Mouse (Mus musculus) liver, embryonic 11.5 days (tissue): ENCODE measurements around the gene Stab2. TPM values are rescaled to one million over a fixed set of nuclear protein-coding genes. Genes with fewer than 3 reads are reported as not detected.

Experiments used
- ATAC-seq: fragments of 200-750 bp; cut with Nextera tagmentation; replicated peaks from 2 replicates; pipeline ENCODE4 v1.8.0; 2017; ENCODE audit warnings: moderate number of reproducible peaks, mild to moderate bottlenecking, moderate TSS enrichment, moderate library complexity; ENCODE audit not compliant: low FRiP score
- DNase-seq: peaks from one replicate; pipeline ENCODE4 v3.0.0-alpha.2; 2017; ENCODE audit warnings: low spot score
- H3K27ac ChIP-seq: fragments of 300-500 bp; sonication (generic); 2 replicates; pipeline ENCODE4 v1.5.1; 2014; ENCODE audit warnings: mild to moderate bottlenecking, low read depth, low read length, control low read depth
- H3K27me3 ChIP-seq: fragments of 300-500 bp; sonication (generic); replicated peaks from 2 replicates; pipeline ENCODE4 v1.6.1; 2014; ENCODE audit warnings: low read length, mixed read lengths; ENCODE audit not compliant: control insufficient read depth, insufficient read depth
- H3K36me3 ChIP-seq: fragments of 300-500 bp; sonication (generic); 2 replicates; pipeline ENCODE4 v1.6.1; 2014; ENCODE audit warnings: mild to moderate bottlenecking, low read length, moderate library complexity, mixed read lengths; ENCODE audit not compliant: control insufficient read depth, insufficient read depth
- H3K4me1 ChIP-seq: fragments of 300-500 bp; sonication (generic); replicated peaks from 2 replicates; pipeline ENCODE4 v1.6.1; 2014; ENCODE audit warnings: low read length, mixed read lengths; ENCODE audit not compliant: control insufficient read depth, insufficient read depth
- H3K4me2 ChIP-seq: fragments of 300-500 bp; sonication (generic); 2 replicates; pipeline ENCODE4 v1.6.1; 2014; ENCODE audit warnings: mild to moderate bottlenecking, control low read depth, moderate library complexity
- H3K4me3 ChIP-seq: fragments of 300-500 bp; sonication (generic); 2 replicates; pipeline ENCODE4 v1.5.1; 2014; ENCODE audit warnings: low read depth, low read length, control low read depth
- H3K9ac ChIP-seq: fragments of 300-500 bp; sonication (generic); 2 replicates; pipeline ENCODE4 v1.6.1; 2014; ENCODE audit warnings: low read depth, low read length, control low read depth
- H3K9me3 ChIP-seq: fragments of 300-500 bp; sonication (generic); 2 replicates; pipeline ENCODE4 v1.6.1; 2016; ENCODE audit warnings: low read length, inconsistent platforms, mixed read lengths; ENCODE audit not compliant: control insufficient read depth
- WGBS: fragments of 180-500 bp; shearing (Covaris S2); extraction: QIAGEN DNeasy Blood & Tissue Kit; methylation state at CpG from one replicate; pipeline ENCODE4 v1.1.7; 2014; 5-methylcytosine and 5-hydroxymethylcytosine counted together
- polyA plus RNA-seq: library from polyadenylated mRNA; unstranded; fragments of >200 nt; fragmentation: Nextera tagmentation; extraction: Ambion mirVana; gene quantifications from 2 replicates; pipeline ENCODE4 v1.2.1, GENCODE M21; 2014

Gene Stab2
- polyA plus RNA-seq, 1 experiment from 2014 or later = 27.2 TPM

DNA sequence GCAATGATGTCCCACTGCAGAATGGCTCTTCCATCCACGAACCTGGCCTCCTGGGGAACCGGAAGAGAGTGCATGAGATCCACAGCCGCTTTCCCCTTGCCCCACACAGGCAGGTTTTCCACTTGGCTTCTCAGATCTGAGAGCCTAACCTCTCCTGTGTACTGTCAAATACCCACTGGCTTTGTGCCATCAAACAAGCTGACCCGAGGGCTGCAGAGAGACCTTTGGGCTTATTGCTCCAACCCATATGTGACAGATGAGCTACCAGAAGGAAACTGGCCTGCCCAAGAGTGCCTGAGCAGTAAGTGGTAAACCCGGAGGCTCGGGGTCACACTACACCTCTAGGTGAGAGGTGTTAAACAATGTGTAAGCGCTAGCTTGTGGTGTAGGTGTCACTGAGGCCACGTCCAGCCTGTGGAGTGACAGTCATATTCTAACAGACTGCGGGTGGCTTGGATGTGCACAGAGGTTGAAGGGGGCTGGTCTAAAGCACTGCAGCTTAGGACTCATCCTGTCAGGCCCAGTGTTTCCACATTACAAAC, 160.8 kb downstream of the Stab2 start:
- WGBS = 75% methylated on average over 9 of the region's 9 CpGs
- no peaks in the 10 kb centered on the region for H3K4me1 ChIP-seq
- DNase-seq (no peak), ATAC-seq (no peak)
- 0 out of 2 replicates have a peak, but pooled peaks cover 1% of the 10 kb centered on the region for H3K27me3 ChIP-seq
- H3K9ac ChIP-seq = no peak overlapping the region
- no peak overlapping the region for H3K27ac ChIP-seq
- H3K9me3 ChIP-seq = no peaks in the 10 kb centered on the region
- H3K4me2 ChIP-seq = no peak overlapping the region
- no peak overlapping the region for H3K4me3 ChIP-seq
- H3K36me3 ChIP-seq = no peaks in the 10 kb centered on the region

DNA sequence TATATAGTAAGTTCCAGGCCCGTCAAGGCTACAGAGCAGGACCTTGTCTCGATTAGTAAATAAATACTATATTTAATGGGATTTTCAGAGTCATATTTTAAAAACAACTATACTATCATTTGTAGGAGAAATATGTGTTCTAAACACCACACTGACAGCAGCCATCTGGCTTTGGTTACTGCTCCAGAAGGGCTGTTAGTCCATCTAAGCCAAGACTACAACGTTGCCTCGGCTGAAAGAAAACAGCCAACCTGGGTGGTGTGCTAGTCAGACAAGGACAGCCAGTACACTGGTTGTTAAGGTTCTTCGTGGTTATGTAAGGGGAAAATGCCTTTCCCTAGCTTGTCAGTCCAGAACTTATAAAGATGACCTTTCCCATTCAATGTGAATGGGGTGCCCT, 165.2 kb downstream of the Stab2 start:
- ATAC-seq (no peak), DNase-seq (no peak)
- 0 out of 2 replicates have a peak, but pooled peaks cover 3% of the 10 kb centered on the region for H3K27me3 ChIP-seq
- no peak overlapping the region for H3K4me2 ChIP-seq
- no peak overlapping the region for H3K9ac ChIP-seq
- H3K4me3 ChIP-seq = no peak overlapping the region
- 76% methylated on average over 5 of the region's 5 CpGs for WGBS
- H3K27ac ChIP-seq = no peak overlapping the region
- no peaks in the 10 kb centered on the region for H3K4me1 ChIP-seq
- H3K9me3 ChIP-seq = no peaks in the 10 kb centered on the region
- no peaks in the 10 kb centered on the region for H3K36me3 ChIP-seq

DNA sequence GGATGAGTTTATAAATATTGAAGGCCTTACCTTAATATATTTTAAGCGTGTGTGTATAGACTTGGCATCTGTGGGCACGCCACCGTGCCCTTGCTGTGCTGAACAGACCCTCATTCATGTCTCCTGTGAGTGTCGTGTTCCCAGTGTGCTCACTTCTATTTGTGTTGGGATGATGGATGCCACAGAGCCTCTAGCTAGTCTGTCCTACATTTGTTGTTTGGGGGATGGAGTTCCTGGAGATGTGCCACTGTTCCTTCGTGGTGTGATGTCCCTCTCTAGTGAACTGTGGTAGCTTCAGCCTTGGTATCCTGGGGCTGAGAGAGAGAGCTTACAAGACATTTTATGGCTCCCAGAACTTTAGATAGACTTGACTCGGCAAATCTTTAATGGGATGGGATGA, 169.0 kb downstream of the Stab2 start:
- WGBS = 89% methylated on average over 6 of the region's 6 CpGs
- Histone ChIP-seq H3K4me1 (no peaks in the 10 kb centered on the region), H3K27me3 (0 out of 2 replicates have a peak, but pooled peaks cover 3% of the 10 kb centered on the region), H3K36me3 (no peaks in the 10 kb centered on the region), H3K4me3 (no peak overlapping the region), H3K9ac (no peak overlapping the region), H3K9me3 (no peaks in the 10 kb centered on the region), H3K27ac (no peak overlapping the region), H3K4me2 (no peak overlapping the region)
- DNase-seq (no peak), ATAC-seq (no peak)

DNA sequence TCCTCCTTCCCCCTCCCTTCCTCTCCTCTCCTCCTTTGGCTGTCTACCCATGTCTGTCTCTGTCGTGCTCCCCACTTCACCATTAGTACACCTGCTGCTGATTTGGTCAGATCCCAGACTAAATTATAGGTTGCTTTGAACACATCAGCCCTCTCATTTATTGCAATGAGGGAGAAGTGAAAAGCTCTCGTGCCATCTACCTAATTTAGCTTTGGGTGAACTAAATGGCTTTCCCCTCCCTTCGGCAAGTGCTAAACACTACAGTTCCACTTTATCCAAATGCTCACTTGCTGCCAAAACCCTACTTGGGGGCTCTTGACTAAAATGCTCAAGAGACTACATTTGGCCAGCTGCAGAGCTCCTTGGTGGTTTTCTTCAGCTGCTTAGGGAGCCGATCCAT, 171.0 kb downstream of the Stab2 start:
- no peak for DNase-seq

DNA sequence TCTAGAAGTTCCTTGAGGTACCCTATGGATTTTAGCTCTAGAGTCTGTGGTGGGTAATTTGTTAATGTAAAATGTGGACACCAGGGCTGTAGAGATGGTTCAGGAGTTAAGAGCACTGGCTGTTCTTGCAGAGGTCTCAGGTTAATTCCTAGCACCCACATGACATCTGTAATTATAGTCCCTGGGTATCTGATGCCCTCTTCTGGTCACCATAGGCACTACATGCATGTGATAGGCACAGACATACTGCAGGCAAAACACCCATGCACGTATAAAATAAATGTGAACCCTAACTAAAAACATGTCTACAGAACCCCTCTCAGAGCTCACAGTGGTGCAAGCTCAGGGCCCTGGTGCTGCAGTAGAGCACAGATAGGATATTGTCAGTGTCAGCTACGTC, 178.3 kb downstream of the Stab2 start:
- Histone ChIP-seq H3K9ac (no peak overlapping the region), H3K4me3 (no peak overlapping the region), H3K36me3 (no peaks in the 10 kb centered on the region; the same call in 1 of the 2 replicates), H3K4me1 (no peaks in the 10 kb centered on the region), H3K27ac (no peak overlapping the region), H3K27me3 (no peaks in the 10 kb centered on the region), H3K9me3 (no peaks in the 10 kb centered on the region), H3K4me2 (no peak overlapping the region)
- no peak for DNase-seq
- ATAC-seq = no peak
- 81% methylated on average over 2 of the region's 2 CpGs for WGBS

More for the DNA sequence above, 171.0 kb downstream of the Stab2 start:
- H3K4me2 ChIP-seq = no peak overlapping the region
- no peaks in the 10 kb centered on the region for H3K4me1 ChIP-seq
- 89% methylated on average over 4 of the region's 4 CpGs for WGBS
- ATAC-seq = no peak
- no peak overlapping the region for H3K9ac ChIP-seq
- no peaks in the 10 kb centered on the region for H3K36me3 ChIP-seq
- no peak overlapping the region for H3K4me3 ChIP-seq
- H3K9me3 ChIP-seq = no peaks in the 10 kb centered on the region
- no peaks in the 10 kb centered on the region for H3K27me3 ChIP-seq
- no peak overlapping the region for H3K27ac ChIP-seq

DNA sequence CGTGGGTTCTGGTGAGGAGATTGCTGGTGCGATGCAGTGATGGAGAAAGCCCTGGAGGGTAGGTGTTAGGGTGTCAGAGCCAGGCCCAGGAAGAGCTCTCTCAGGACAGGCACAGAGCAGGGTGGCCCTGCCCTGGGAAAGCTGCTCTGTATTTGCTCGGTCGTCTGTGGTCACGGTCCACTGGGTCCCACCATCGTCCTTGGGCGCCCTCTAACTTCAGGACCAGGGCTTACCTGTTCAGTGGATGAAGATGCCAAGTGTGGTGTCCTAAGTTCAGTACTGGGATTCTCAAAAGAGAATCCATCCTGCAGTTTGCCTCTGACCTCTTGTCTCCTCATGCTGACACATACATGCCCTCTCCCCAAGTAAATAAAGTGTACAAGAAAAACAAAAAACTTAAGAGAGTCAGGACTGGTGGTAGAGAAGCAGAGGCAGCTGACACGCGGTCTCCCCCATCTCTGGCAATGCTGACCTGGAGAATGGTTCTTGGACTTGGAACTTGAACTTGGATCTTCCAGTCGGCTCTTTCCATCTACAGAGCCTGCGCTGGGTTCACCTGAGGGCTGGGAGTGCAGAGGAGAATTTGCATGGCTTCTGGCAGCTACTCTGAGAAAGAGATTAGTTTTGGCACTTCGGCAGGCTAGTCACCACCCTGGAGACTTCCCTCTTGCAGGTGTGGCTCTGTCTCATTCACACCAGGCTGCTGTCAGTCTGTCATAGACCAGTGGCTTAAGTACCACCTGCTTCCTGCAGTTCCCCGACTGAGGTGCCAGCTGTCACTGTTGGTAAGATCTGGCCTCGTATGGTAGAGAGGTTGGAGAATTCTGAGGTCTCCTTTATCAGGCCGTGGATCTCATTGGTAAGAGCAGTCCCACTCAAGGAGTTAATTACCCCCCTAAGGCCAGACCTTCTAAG, 179.3 kb downstream of the Stab2 start:
- ATAC-seq (no peak), DNase-seq (no peak)
- Histone ChIP-seq H3K4me2 (no peak overlapping the region), H3K4me1 (no peaks in the 10 kb centered on the region), H3K9ac (no peak overlapping the region), H3K9me3 (no peaks in the 10 kb centered on the region), H3K27me3 (no peaks in the 10 kb centered on the region), H3K4me3 (no peak overlapping the region), H3K36me3 (no peaks in the 10 kb centered on the region; the same call in 1 of the 2 replicates), H3K27ac (no peak overlapping the region)
- 90% methylated on average over 15 of the region's 15 CpGs for WGBS

DNA sequence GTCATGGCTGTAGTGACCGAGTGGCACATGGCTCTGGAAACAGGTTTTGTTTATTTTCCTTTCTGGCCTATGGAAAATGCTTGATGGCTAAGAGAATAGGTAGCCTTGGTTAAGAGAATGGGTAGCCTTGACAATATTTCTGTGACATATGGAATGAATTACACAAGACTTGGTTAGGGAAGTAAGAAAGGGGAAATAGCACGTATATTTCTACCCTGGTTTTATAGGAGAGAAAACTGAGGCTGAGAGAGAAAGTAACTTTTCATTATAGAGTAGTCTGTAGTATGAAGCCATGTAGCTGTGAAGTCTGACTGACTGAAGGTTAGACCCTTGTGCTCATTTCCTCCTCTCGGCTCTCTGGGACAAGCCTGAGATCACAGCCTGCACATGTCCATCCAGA, 180.9 kb downstream of the Stab2 start:
- Histone ChIP-seq H3K4me3 (no peak overlapping the region), H3K27ac (no peak overlapping the region), H3K4me1 (no peaks in the 10 kb centered on the region), H3K4me2 (no peak overlapping the region), H3K36me3 (no peaks in the 10 kb centered on the region; the same call in 1 of the 2 replicates), H3K9me3 (no peaks in the 10 kb centered on the region), H3K9ac (no peak overlapping the region), H3K27me3 (no peaks in the 10 kb centered on the region)
- ATAC-seq (no peak), DNase-seq (no peak)
- 74% methylated on average over 3 of the region's 3 CpGs for WGBS

DNA sequence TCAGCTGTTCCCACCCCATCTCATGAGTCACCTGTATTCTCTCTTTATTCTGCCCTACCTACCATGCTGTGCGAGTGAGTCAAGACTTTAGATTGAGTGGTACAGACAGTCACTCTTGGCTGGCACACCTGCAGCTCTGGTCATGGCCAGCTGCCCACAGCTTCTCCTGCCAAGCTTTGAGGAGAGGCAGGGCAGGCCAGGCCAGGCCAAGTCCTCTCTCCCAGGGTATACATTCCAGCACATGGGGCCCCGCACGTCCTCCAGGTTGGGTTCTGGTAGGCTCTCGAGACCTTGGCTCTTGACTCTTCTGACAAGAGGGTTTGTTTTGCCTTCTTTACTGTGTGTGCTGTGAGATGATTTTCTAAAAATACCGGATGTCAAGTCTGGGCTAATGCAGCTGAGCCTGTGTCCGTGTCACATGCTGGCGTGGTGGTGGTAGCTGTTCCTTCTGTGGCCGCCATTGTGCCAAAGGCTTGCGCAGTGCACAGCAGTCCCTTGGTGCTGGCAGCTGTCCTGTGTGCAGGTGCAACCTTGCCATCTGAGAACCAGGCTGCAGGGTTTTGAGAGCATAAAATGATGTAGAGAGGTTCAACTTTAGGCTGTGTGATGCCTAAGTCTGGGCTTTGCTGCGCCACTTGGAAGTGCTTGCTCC, 181.8 kb downstream of the Stab2 start:
- ATAC-seq = no peak
- 93% methylated on average over 10 of the region's 10 CpGs for WGBS
- H3K4me1 ChIP-seq = no peaks in the 10 kb centered on the region
- no peak for DNase-seq
- H3K9ac ChIP-seq = no peak overlapping the region
- H3K4me2 ChIP-seq = no peak overlapping the region
- H3K27me3 ChIP-seq = no peaks in the 10 kb centered on the region
- no peaks in the 10 kb centered on the region for H3K9me3 ChIP-seq
- no peaks in the 10 kb centered on the region; the same call in 1 of the 2 replicates for H3K36me3 ChIP-seq
- no peak overlapping the region for H3K27ac ChIP-seq
- H3K4me3 ChIP-seq = no peak overlapping the region
